Mouse (Mus musculus): ENCODE results near the gene Lcat. TPM values are rescaled to one million over a fixed set of nuclear protein-coding genes. Genes with fewer than 3 reads are reported as not detected.
"Not testable (repeated sequence)": the region's sequence is repeated elsewhere in the genome, so short reads cannot be mapped to it uniquely, and the experiment has no call there.

Gene Lcat
- 0.45 and 0.50 TPM in 2 replicates for polyA plus RNA-seq (2015; fragmentation: Nextera tagmentation; extraction: Ambion mirVana)

GRCm38 (mm10) chr8:105943321-105943739 lies at the start of gene Lcat:
Gene Lcat, minus strand, starts transcription at chr8:105943382.
- no peak for ATAC-seq (replicated peaks; ENCODE audit: low FRiP score, low read depth)
- DNase-seq (ENCODE audit: low spot score): no peak
- H3K36me3 ChIP-seq (ENCODE audit: insufficient read depth, low read length): peaks cover 36% of the 10 kb centered on the region
- H3K27me3 ChIP-seq (ENCODE audit: insufficient read depth, low read length): no peaks in the 10 kb centered on the region
- H3K27ac ChIP-seq: no peak within 1 kb of the TSS
- no peak within 1 kb of the TSS for H3K9ac ChIP-seq (ENCODE audit: low read depth, low read length)
- 88% methylated on average over 6 of the region's 8 CpGs for WGBS
- no peak for TF ChIP-seq CTCF (IDR thresholded peaks at IDR 0.05; ENCODE audit: low read depth)
- H3K4me2 ChIP-seq (ENCODE audit: low read length): no peak within 1 kb of the TSS
- no peak within 1 kb of the TSS for H3K4me3 ChIP-seq (replicated peaks; ENCODE audit: low read depth, low read length)
- no peaks in the 10 kb centered on the region for H3K4me1 ChIP-seq (replicated peaks; ENCODE audit: insufficient read depth, low read length)
- H3K9me3 ChIP-seq (replicated peaks; ENCODE audit: low read length): no peaks in the 10 kb centered on the region

- DNase-seq (ENCODE audit: low spot score) (no peak), ATAC-seq (replicated peaks; ENCODE audit: low FRiP score, low read depth) (no peak)
- no peak for TF ChIP-seq CTCF (IDR thresholded peaks at IDR 0.05; ENCODE audit: low read depth)
- Histone ChIP-seq H3K4me2 (ENCODE audit: low read length) (no peak overlapping the region), H3K9me3 (replicated peaks; ENCODE audit: low read length) (no peaks in the 10 kb centered on the region), H3K27ac (no peak overlapping the region), H3K36me3 (ENCODE audit: insufficient read depth, low read length) (no peaks in the 10 kb centered on the region), H3K27me3 (ENCODE audit: insufficient read depth, low read length) (no peaks in the 10 kb centered on the region), H3K9ac (ENCODE audit: low read depth, low read length) (no peak overlapping the region), H3K4me3 (replicated peaks; ENCODE audit: low read depth, low read length) (no peak overlapping the region), H3K4me1 (replicated peaks; ENCODE audit: insufficient read depth, low read length) (0 out of 2 replicates have a peak, but pooled peaks cover 3% of the 10 kb centered on the region)
- WGBS: 65% methylated on average over 5 of the region's 5 CpGs
These were observed 49.3 kb upstream of the Lcat start for GRCm38 (mm10) chr8:105992499-105992898.

- Histone ChIP-seq H3K9ac (ENCODE audit: low read depth, low read length) (no peak overlapping the region), H3K4me1 (replicated peaks; ENCODE audit: insufficient read depth, low read length) (0 out of 2 replicates have a peak, but pooled peaks cover 3% of the 10 kb centered on the region), H3K27me3 (ENCODE audit: insufficient read depth, low read length) (no peaks in the 10 kb centered on the region), H3K36me3 (ENCODE audit: insufficient read depth, low read length) (no peaks in the 10 kb centered on the region), H3K9me3 (replicated peaks; ENCODE audit: low read length) (no peaks in the 10 kb centered on the region), H3K27ac (no peak overlapping the region), H3K4me2 (ENCODE audit: low read length) (no peak overlapping the region), H3K4me3 (replicated peaks; ENCODE audit: low read depth, low read length) (no peak overlapping the region)
- no peak for ATAC-seq (replicated peaks; ENCODE audit: low FRiP score, low read depth)
- DNase-seq (ENCODE audit: low spot score): no peak
- WGBS: 74% methylated on average over 2 of the region's 2 CpGs
- no peak for TF ChIP-seq CTCF (IDR thresholded peaks at IDR 0.05; ENCODE audit: low read depth)
These were observed 48.4 kb upstream of the Lcat start for GRCm38 (mm10) chr8:105991546-105991945.

GRCm38 (mm10) chr8:105990856-105991387 lies 47.7 kb upstream of the Lcat start, which contains the start of gene Dus2:
Gene Dus2, plus strand, starts transcription at chr8:105991337.
- no peak within 1 kb of the TSS for H3K4me3 ChIP-seq (replicated peaks; ENCODE audit: low read depth, low read length)
- 10% methylated on average over 15 of the region's 15 CpGs for WGBS
- ATAC-seq (replicated peaks; ENCODE audit: low FRiP score, low read depth) (peak; percentile 72), DNase-seq (ENCODE audit: low spot score) (peak; percentile 94)
- peak; percentile 97 for TF ChIP-seq CTCF (IDR thresholded peaks at IDR 0.05; ENCODE audit: low read depth)
- 0 out of 2 replicates have a peak within 1 kb of the TSS, but pooled peaks have one; percentile 21 for H3K4me2 ChIP-seq (ENCODE audit: low read length)
- H3K27me3 ChIP-seq (ENCODE audit: insufficient read depth, low read length): no peaks in the 10 kb centered on the region
- H3K27ac ChIP-seq: no peak within 1 kb of the TSS
- H3K9me3 ChIP-seq (replicated peaks; ENCODE audit: low read length): no peaks in the 10 kb centered on the region
- no peaks in the 10 kb centered on the region for H3K36me3 ChIP-seq (ENCODE audit: insufficient read depth, low read length)
- H3K9ac ChIP-seq (ENCODE audit: low read depth, low read length): no peak within 1 kb of the TSS
- H3K4me1 ChIP-seq (replicated peaks; ENCODE audit: insufficient read depth, low read length): 0 out of 2 replicates have a peak, but pooled peaks cover 3% of the 10 kb centered on the region

GRCm38 (mm10) chr8:105988546-105988945 lies 45.4 kb upstream of the Lcat start:
- Histone ChIP-seq H3K27me3 (ENCODE audit: insufficient read depth, low read length) (no peaks in the 10 kb centered on the region), H3K36me3 (ENCODE audit: insufficient read depth, low read length) (no peaks in the 10 kb centered on the region), H3K9me3 (replicated peaks; ENCODE audit: low read length) (no peaks in the 10 kb centered on the region), H3K27ac (no peak overlapping the region), H3K4me2 (ENCODE audit: low read length) (no peak overlapping the region), H3K4me3 (replicated peaks; ENCODE audit: low read depth, low read length) (no peak overlapping the region), H3K4me1 (replicated peaks; ENCODE audit: insufficient read depth, low read length) (0 out of 2 replicates have a peak, but pooled peaks cover 3% of the 10 kb centered on the region), H3K9ac (ENCODE audit: low read depth, low read length) (no peak overlapping the region)
- 87% methylated on average over 11 of the region's 11 CpGs for WGBS
- DNase-seq (ENCODE audit: low spot score) (no peak), ATAC-seq (replicated peaks; ENCODE audit: low FRiP score, low read depth) (no peak)
- no peak for TF ChIP-seq CTCF (IDR thresholded peaks at IDR 0.05; ENCODE audit: low read depth)

GRCm38 (mm10) chr8:105983406-105983805 lies 40.2 kb upstream of the Lcat start:
- 75% methylated on average over 11 of the region's 11 CpGs for WGBS
- H3K9ac ChIP-seq (ENCODE audit: low read depth, low read length); ATAC-seq (replicated peaks; ENCODE audit: low FRiP score, low read depth); H3K27me3 ChIP-seq (ENCODE audit: insufficient read depth, low read length); H3K27ac ChIP-seq; H3K4me3 ChIP-seq (replicated peaks; ENCODE audit: low read depth, low read length); H3K4me2 ChIP-seq (ENCODE audit: low read length); DNase-seq (ENCODE audit: low spot score); H3K9me3 ChIP-seq (replicated peaks; ENCODE audit: low read length); H3K36me3 ChIP-seq (ENCODE audit: insufficient read depth, low read length); H3K4me1 ChIP-seq (replicated peaks; ENCODE audit: insufficient read depth, low read length): not testable (repeated sequence)

GRCm38 (mm10) chr8:105981146-105981545 lies 38.0 kb upstream of the Lcat start:
- H3K4me1 ChIP-seq (replicated peaks; ENCODE audit: insufficient read depth, low read length): no peaks in the 10 kb centered on the region
- no peaks in the 10 kb centered on the region for H3K27me3 ChIP-seq (ENCODE audit: insufficient read depth, low read length)
- H3K36me3 ChIP-seq (ENCODE audit: insufficient read depth, low read length): no peaks in the 10 kb centered on the region
- 91% methylated on average over 1 of the region's 1 CpGs for WGBS
- peak; percentile 21; the same call in 1 of the 2 replicates for TF ChIP-seq CTCF (IDR thresholded peaks at IDR 0.05; ENCODE audit: low read depth)
- DNase-seq (ENCODE audit: low spot score): no peak
- no peak overlapping the region for H3K27ac ChIP-seq
- H3K4me2 ChIP-seq (ENCODE audit: low read length): no peak overlapping the region
- H3K9me3 ChIP-seq (replicated peaks; ENCODE audit: low read length): no peaks in the 10 kb centered on the region
- no peak overlapping the region for H3K9ac ChIP-seq (ENCODE audit: low read depth, low read length)
- ATAC-seq (replicated peaks; ENCODE audit: low FRiP score, low read depth): no peak
- no peak overlapping the region for H3K4me3 ChIP-seq (replicated peaks; ENCODE audit: low read depth, low read length)

Measured in kidney, postnatal 0 days (tissue).